Mouse (Mus musculus): ENCODE measurements at regions not wholly inside any gene's neighbourhood (a gene's known extent, or its start where the extent isn't known, plus 50 kb on each side); places are given as distances from the start of the nearest gene placed in this dataset.

- TF ChIP-seq MYC (IDR thresholded peaks at IDR 0.05; ENCODE audit: low read depth, low read length) (no peak), TBP (IDR thresholded peaks at IDR 0.05; ENCODE audit: low read depth, low read length) (no peak), NRF1 (IDR thresholded peaks at IDR 0.05; ENCODE audit: insufficient read depth, low read depth, low read length, poor library complexity, severe bottlenecking) (no peak), CTCF (IDR thresholded peaks at IDR 0.05 in 2 of 3, conservative IDR thresholded peaks at IDR 0.05 in 1 of 3; ENCODE audit: control insufficient read depth in 1 of 3, insufficient read depth in 1 of 3, low read depth in 2 of 3, low read length in 3 of 3, poor library complexity in 1 of 3, severe bottlenecking in 1 of 3) (no peak), JUND (IDR thresholded peaks at IDR 0.05; ENCODE audit: low read depth, low read length) (no peak), KAT2A (conservative IDR thresholded peaks at IDR 0.05; ENCODE audit: low read depth, low read length) (no peak), POLR2AphosphoS2 (IDR thresholded peaks at IDR 0.05; ENCODE audit: low read length) (no peak)
- no peaks in the 10 kb centered on the region for H3K79me2 ChIP-seq (ENCODE audit: control insufficient read depth, insufficient read depth, low read length, poor library complexity)
- H3K36me3 ChIP-seq (ENCODE audit: control insufficient read depth in 1 of 2, insufficient read depth in 2 of 2, low read length in 2 of 2), result no peaks in the 10 kb centered on the region
- no peaks in the 10 kb centered on the region for H3K27me3 ChIP-seq (ENCODE audit: control insufficient read depth in 1 of 2, insufficient read depth in 2 of 2, low read length in 2 of 2)
- no peak overlapping the region for H3K9ac ChIP-seq (ENCODE audit: control insufficient read depth, low read depth, low read length, poor library complexity, severe bottlenecking)
- H3K4me1 ChIP-seq (ENCODE audit: control insufficient read depth in 1 of 2, insufficient read depth in 2 of 2, low read length in 2 of 2), result no peaks in the 10 kb centered on the region
- no peaks in the 10 kb centered on the region for H3K9me3 ChIP-seq (replicated peaks; ENCODE audit: insufficient read depth, low read length)
- DNase-seq (ENCODE audit: low read depth, low spot score), result no peak
- H3K27ac ChIP-seq (ENCODE audit: control insufficient read depth, low read depth, low read length), result no peak overlapping the region
- no peak overlapping the region for H3K4me3 ChIP-seq (ENCODE audit: control insufficient read depth in 1 of 2, insufficient read depth in 1 of 2, low read depth in 2 of 2, low read length in 2 of 2)
Observed at GRCm38 (mm10) chr15:63020826-63021225, 824.2 kb downstream of the Gsdmc2 start.

GRCm38 (mm10) chr15:63017966-63018365, 827.0 kb downstream of the Gsdmc2 start:
- TF ChIP-seq ZNF384 (IDR thresholded peaks at IDR 0.05; ENCODE audit: low read depth, low read length) (no peak), MXI1 (IDR thresholded peaks at IDR 0.05; ENCODE audit: low read depth, low read length) (no peak), NRF1 (IDR thresholded peaks at IDR 0.05; ENCODE audit: insufficient read depth, low read depth, low read length, poor library complexity, severe bottlenecking) (no peak), GABPA (IDR thresholded peaks at IDR 0.05; ENCODE audit: low read depth, low read length) (no peak), JUND (IDR thresholded peaks at IDR 0.05; ENCODE audit: low read depth, low read length) (no peak)
- H3K27ac ChIP-seq (ENCODE audit: control insufficient read depth, low read depth, low read length), result no peak overlapping the region
- no peak overlapping the region for H3K4me3 ChIP-seq (ENCODE audit: control insufficient read depth in 1 of 2, insufficient read depth in 1 of 2, low read depth in 2 of 2, low read length in 2 of 2)
- no peaks in the 10 kb centered on the region for H3K79me2 ChIP-seq (ENCODE audit: control insufficient read depth, insufficient read depth, low read length, poor library complexity)
- no peak overlapping the region for H3K9ac ChIP-seq (ENCODE audit: control insufficient read depth, low read depth, low read length, poor library complexity, severe bottlenecking)
- H3K9me3 ChIP-seq (replicated peaks; ENCODE audit: insufficient read depth, low read length), result no peaks in the 10 kb centered on the region
- no peak for DNase-seq (ENCODE audit: low read depth, low spot score)
- no peaks in the 10 kb centered on the region for H3K36me3 ChIP-seq (ENCODE audit: control insufficient read depth in 1 of 2, insufficient read depth in 2 of 2, low read length in 2 of 2)
- H3K4me1 ChIP-seq (ENCODE audit: control insufficient read depth in 1 of 2, insufficient read depth in 2 of 2, low read length in 2 of 2), result no peaks in the 10 kb centered on the region
- no peaks in the 10 kb centered on the region for H3K27me3 ChIP-seq (ENCODE audit: control insufficient read depth in 1 of 2, insufficient read depth in 2 of 2, low read length in 2 of 2)

- Histone ChIP-seq H3K4me3 (ENCODE audit: control insufficient read depth in 1 of 2, insufficient read depth in 1 of 2, low read depth in 2 of 2, low read length in 2 of 2) (no peak overlapping the region), H3K9me3 (replicated peaks; ENCODE audit: insufficient read depth, low read length) (no peaks in the 10 kb centered on the region), H3K79me2 (ENCODE audit: control insufficient read depth, insufficient read depth, low read length, poor library complexity) (no peaks in the 10 kb centered on the region), H3K9ac (ENCODE audit: control insufficient read depth, low read depth, low read length, poor library complexity, severe bottlenecking) (no peak overlapping the region), H3K4me1 (ENCODE audit: control insufficient read depth in 1 of 2, insufficient read depth in 2 of 2, low read length in 2 of 2) (no peaks in the 10 kb centered on the region), H3K27me3 (ENCODE audit: control insufficient read depth in 1 of 2, insufficient read depth in 2 of 2, low read length in 2 of 2) (no peaks in the 10 kb centered on the region), H3K27ac (ENCODE audit: control insufficient read depth, low read depth, low read length) (no peak overlapping the region), H3K36me3 (ENCODE audit: control insufficient read depth in 1 of 2, insufficient read depth in 2 of 2, low read length in 2 of 2) (no peaks in the 10 kb centered on the region)
- TF ChIP-seq MEF2A (IDR thresholded peaks at IDR 0.05; ENCODE audit: extremely low read depth, insufficient replicate concordance, low read depth, low read length, poor library complexity, severe bottlenecking) (no peak), SMC3 (IDR thresholded peaks at IDR 0.05; ENCODE audit: low read depth, low read length) (0 out of 2 replicates have a peak, but pooled peaks have one; percentile 7)
- peak; percentile 4 for DNase-seq (ENCODE audit: low read depth, low spot score)
Observed at GRCm38 (mm10) chr15:63006471-63007228, 838.3 kb downstream of the Gsdmc2 start.
